Mouse (Mus musculus): ENCODE data around the gene Il10.

Gene Il10

GRCm38 (mm10) chr1:131049361-131049806 lies 29.7 kb downstream of the Il10 start:
- DNase-seq (ENCODE audit: low spot score in 2 of 2), result no peak

GRCm38 (mm10) chr1:131050011-131050410 lies 30.4 kb downstream of the Il10 start:
- DNase-seq (ENCODE audit: low spot score in 2 of 2), result no peak

GRCm38 (mm10) chr1:131050617-131051016 lies 31.0 kb downstream of the Il10 start:
- no peak for DNase-seq (ENCODE audit: low spot score in 2 of 2)

GRCm38 (mm10) chr1:131051073-131051472 lies 31.4 kb downstream of the Il10 start:
- DNase-seq (ENCODE audit: low spot score in 2 of 2), result no peak

GRCm38 (mm10) chr1:131053239-131053638 lies 33.6 kb downstream of the Il10 start:
- peak in 1 of 2 experiments; percentile 58 for DNase-seq (ENCODE audit: low spot score in 2 of 2)

- no peak for DNase-seq (ENCODE audit: low spot score in 2 of 2)
Observed at GRCm38 (mm10) chr1:131053656-131054055, 34.0 kb downstream of the Il10 start.

GRCm38 (mm10) chr1:131054251-131054650 lies 34.6 kb downstream of the Il10 start:
- DNase-seq (ENCODE audit: low spot score in 2 of 2), result no peak

- no peak for DNase-seq (ENCODE audit: low spot score in 2 of 2)
Observed at GRCm38 (mm10) chr1:131058431-131058830, 38.8 kb downstream of the Il10 start.

- no peak for DNase-seq (ENCODE audit: low spot score in 2 of 2)
Observed at GRCm38 (mm10) chr1:131059411-131059810, 39.8 kb downstream of the Il10 start.

GRCm38 (mm10) chr1:131059841-131060240 lies 40.2 kb downstream of the Il10 start:
- no peak for DNase-seq (ENCODE audit: low spot score in 2 of 2)

- DNase-seq (ENCODE audit: low spot score in 2 of 2), result peak in 1 of 2 experiments; percentile 62
Observed at GRCm38 (mm10) chr1:131060290-131061253, 40.9 kb downstream of the Il10 start.

- no peak for DNase-seq (ENCODE audit: low spot score in 2 of 2)
Observed at GRCm38 (mm10) chr1:131061740-131062254, 42.2 kb downstream of the Il10 start.

- DNase-seq (ENCODE audit: low spot score in 2 of 2), result no peak
Observed at GRCm38 (mm10) chr1:131062821-131063220, 43.2 kb downstream of the Il10 start.

- no peak for DNase-seq (ENCODE audit: low spot score in 2 of 2)
Observed at GRCm38 (mm10) chr1:131064202-131064601, 44.6 kb downstream of the Il10 start.

GRCm38 (mm10) chr1:131068011-131068727 lies 48.5 kb downstream of the Il10 start:
- DNase-seq (ENCODE audit: low spot score in 2 of 2), result no peak

- no peak for DNase-seq (ENCODE audit: low spot score in 2 of 2)
Observed at GRCm38 (mm10) chr1:131069010-131069409, 49.4 kb downstream of the Il10 start.

GRCm38 (mm10) chr1:131072376-131072990 lies 52.8 kb downstream of the Il10 start:
- no peak for DNase-seq (ENCODE audit: low spot score in 2 of 2)

GRCm38 (mm10) chr1:131074524-131074938 lies 54.9 kb downstream of the Il10 start:
- DNase-seq (ENCODE audit: low spot score in 2 of 2), result no peak
